Mouse (Mus musculus): ENCODE results near the gene Pagr1b.

DNA sequence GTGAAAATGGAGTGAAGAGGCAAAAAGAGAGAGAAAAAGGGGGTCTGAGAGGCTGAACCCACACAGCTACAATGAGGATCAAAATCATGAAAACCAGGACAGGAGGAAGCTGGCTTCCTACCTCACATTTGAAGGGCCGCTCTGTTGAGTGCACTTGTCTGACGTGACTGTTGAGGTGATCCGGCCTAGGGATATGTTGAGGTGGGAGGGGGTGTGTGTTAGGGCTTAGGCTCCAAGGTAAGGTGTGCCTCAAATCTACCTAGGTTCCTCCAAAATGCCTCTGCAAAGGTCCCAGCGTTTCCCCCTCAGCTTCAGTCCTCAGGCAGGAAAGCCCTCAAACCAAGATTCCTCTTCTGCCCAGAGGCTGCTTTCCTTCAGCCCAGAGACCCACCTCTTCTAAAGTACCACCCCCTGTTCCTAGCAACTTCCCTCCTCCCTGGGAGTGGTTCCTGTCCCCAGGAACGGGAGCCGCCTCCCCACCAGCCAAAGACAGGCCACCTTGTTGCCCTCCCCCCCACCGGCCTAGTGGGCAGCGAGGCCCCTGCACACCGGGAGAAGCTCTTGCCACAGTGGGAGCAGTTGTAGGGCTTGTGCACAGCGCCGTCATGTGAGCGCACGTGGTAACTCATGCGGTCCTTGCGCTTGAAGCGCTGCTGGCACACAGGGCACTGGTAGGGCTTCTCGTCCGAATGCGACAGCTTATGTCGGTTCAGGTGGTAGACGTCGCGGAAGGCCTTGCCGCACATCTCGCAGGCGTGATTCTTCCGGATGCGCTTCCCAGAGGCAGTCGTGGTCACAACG is 8.7 kb upstream of the Pagr1b start:
- TF ChIP-seq GATA1 (IDR thresholded peaks at IDR 0.05; ENCODE audit: low read length) (no peak), TAL1 (IDR thresholded peaks at IDR 0.05; ENCODE audit: low read length) (no peak)

Measured in erythroblast, embryonic 14.5 days (primary cell).